Mouse (Mus musculus) lung, adult 2 months (tissue): ENCODE measurements around the gene Cdc42ep5.

Experiments
- CTCF ChIP-seq: fragments of 200-500 bp; IDR thresholded peaks from 2 replicates; pipeline ENCODE4 v1.5.1; 2011; ENCODE audit warnings: mild to moderate bottlenecking, low read length, control low read depth; ENCODE audit not compliant: insufficient read depth
- POLR2A ChIP-seq: fragments of 200-500 bp; IDR thresholded peaks from 2 replicates; pipeline ENCODE4 v1.6.1; 2011; ENCODE audit warnings: low read depth, mild to moderate bottlenecking, control low read depth, low read length, borderline replicate concordance; ENCODE audit errors: extremely low read depth

DNA sequence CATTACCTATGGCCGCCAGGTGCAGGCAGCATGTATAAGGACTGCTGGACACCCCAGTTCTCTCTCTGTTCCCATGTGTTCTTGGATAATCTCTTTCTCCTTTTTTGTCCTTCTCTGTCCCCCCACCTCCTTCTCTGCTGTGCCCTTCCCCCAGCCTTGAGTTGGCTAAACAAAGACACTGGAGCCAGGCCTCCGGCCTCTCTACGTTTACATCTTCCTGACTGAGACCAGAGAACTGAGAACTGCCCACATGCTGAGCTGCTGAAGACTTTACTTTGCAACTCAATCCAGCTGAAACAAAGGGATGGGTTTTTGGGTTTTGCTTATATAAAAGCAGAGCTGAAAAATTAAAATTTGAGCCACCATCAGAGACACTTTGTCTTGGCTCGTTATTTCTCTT, 9.7 kb downstream of the Cdc42ep5 start:
- TF ChIP-seq CTCF (no peak), POLR2A (no peak)
